Mouse (Mus musculus) liver, embryonic 16.5 days (tissue): ENCODE data around the gene Chst7. TPM values are rescaled to one million over a fixed set of nuclear protein-coding genes. Genes with fewer than 3 reads are reported as not detected.

Source experiments
- ATAC-seq: fragments of 200-750 bp; cut with Nextera tagmentation; 2 replicates; pipeline ENCODE4 v1.8.0; 2017; ENCODE audit warnings: low read depth, mild to moderate bottlenecking, moderate number of reproducible peaks, moderate library complexity
- H3K27ac ChIP-seq: fragments of 300-500 bp; sonication (generic); 2 replicates; pipeline ENCODE4 v1.5.1; 2014; ENCODE audit warnings: mild to moderate bottlenecking, low read length
- H3K27me3 ChIP-seq: fragments of 300-500 bp; sonication (generic); 2 replicates; pipeline ENCODE4 v1.6.1; 2014; ENCODE audit warnings: low read depth, low read length, mixed read lengths; ENCODE audit not compliant: control insufficient read depth, insufficient read depth
- H3K36me3 ChIP-seq: fragments of 300-500 bp; sonication (generic); 2 replicates; pipeline ENCODE4 v1.6.1; 2014; ENCODE audit warnings: mild to moderate bottlenecking; ENCODE audit not compliant: control insufficient read depth, insufficient read depth
- H3K4me1 ChIP-seq: fragments of 300-500 bp; sonication (generic); 2 replicates; pipeline ENCODE4 v1.6.1; 2014; ENCODE audit warnings: low read depth, low read length, mixed read lengths; ENCODE audit not compliant: control insufficient read depth
- H3K4me2 ChIP-seq: fragments of 300-500 bp; sonication (generic); 2 replicates; pipeline ENCODE4 v1.6.1; 2014; ENCODE audit warnings: low read depth, low read length, mixed read lengths
- H3K4me3 ChIP-seq: fragments of 300-500 bp; sonication (generic); 2 replicates; pipeline ENCODE4 v1.5.1; 2014; ENCODE audit warnings: low read depth, mild to moderate bottlenecking, low read length
- H3K9ac ChIP-seq: fragments of 300-500 bp; sonication (generic); 2 replicates; pipeline ENCODE4 v1.6.1; 2014; ENCODE audit warnings: low read depth, low read length
- H3K9me3 ChIP-seq: fragments of 300-500 bp; sonication (generic); replicated peaks from 2 replicates; pipeline ENCODE4 v1.6.1; 2016; ENCODE audit warnings: low read length; ENCODE audit not compliant: control insufficient read depth
- WGBS: fragments of 180-500 bp; shearing (Covaris S2); extraction: QIAGEN DNeasy Blood & Tissue Kit; methylation state at CpG from one replicate; pipeline ENCODE4 v1.1.7; 2014; ENCODE audit not compliant: insufficient replicate concordance; 5-methylcytosine and 5-hydroxymethylcytosine counted together
- polyA plus RNA-seq: library from polyadenylated mRNA; unstranded; fragments of >200 nt; fragmentation: Nextera tagmentation; extraction: Ambion mirVana; gene quantifications from 2 replicates; pipeline ENCODE4 v1.2.1, GENCODE M21; 2015

Gene Chst7
- polyA plus RNA-seq, 1 experiment from 2014 or later = 0.94 TPM

- H3K9me3 ChIP-seq = no peaks in the 10 kb centered on the region
- no peak for ATAC-seq
- no peak overlapping the region for H3K27ac ChIP-seq
- H3K4me1 ChIP-seq = no peaks in the 10 kb centered on the region
- WGBS = 56% methylated on average over 2 of the region's 2 CpGs
- no peak overlapping the region for H3K4me2 ChIP-seq
- H3K27me3 ChIP-seq = no peaks in the 10 kb centered on the region
- no peaks in the 10 kb centered on the region for H3K36me3 ChIP-seq
- no peak overlapping the region for H3K9ac ChIP-seq
- H3K4me3 ChIP-seq = no peak overlapping the region
Measured at GRCm38 (mm10) chrX:20125481-20125880, 66.1 kb downstream of the Chst7 start.

- no peak overlapping the region for H3K9ac ChIP-seq
- H3K4me3 ChIP-seq = no peak overlapping the region
- H3K4me1 ChIP-seq = no peaks in the 10 kb centered on the region
- H3K27ac ChIP-seq = no peak overlapping the region
- no peak for ATAC-seq
- no peaks in the 10 kb centered on the region for H3K27me3 ChIP-seq
- H3K4me2 ChIP-seq = no peak overlapping the region
- H3K9me3 ChIP-seq = no peaks in the 10 kb centered on the region
- H3K36me3 ChIP-seq = no peaks in the 10 kb centered on the region
Measured at GRCm38 (mm10) chrX:20128951-20129350, 69.6 kb downstream of the Chst7 start.

DNA sequence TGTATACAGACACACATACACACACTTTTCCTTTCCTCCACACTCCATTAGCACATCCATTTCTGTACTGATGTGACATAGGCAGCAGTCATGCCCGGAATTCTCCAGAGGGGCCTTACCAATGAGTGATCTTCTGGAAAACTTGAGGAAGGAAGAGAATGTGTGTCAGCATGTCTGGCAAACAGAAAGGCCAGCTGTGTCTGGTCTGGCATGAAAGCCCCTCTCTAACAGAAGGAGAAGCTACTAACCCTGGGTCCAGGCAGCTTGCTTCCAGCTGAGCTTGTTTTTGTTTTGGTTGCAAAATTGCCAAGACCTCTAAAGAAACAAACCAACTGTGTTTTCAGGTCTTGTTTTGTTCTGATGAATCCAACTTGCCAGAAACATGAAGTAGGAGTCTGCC, 70.1 kb downstream of the Chst7 start:
- WGBS = 52% methylated on average over 1 of the region's 1 CpGs
- Histone ChIP-seq H3K4me2 (no peak overlapping the region), H3K27ac (no peak overlapping the region), H3K4me1 (no peaks in the 10 kb centered on the region), H3K27me3 (no peaks in the 10 kb centered on the region), H3K9ac (no peak overlapping the region), H3K36me3 (no peaks in the 10 kb centered on the region), H3K9me3 (no peaks in the 10 kb centered on the region), H3K4me3 (no peak overlapping the region)
- ATAC-seq = no peak

Other genes with a start within 250 kb of the Chst7 start
- gene Slc9a7, start 232.2 kb downstream of the Chst7 start, polyA plus RNA-seq = 0.23 and 0.63 TPM in 2 replicates